Mouse (Mus musculus) C2C12 (cell line): Measurements from ENCODE around the gene Wdtc1.

ENCODE experiments used
- CTCF ChIP-seq: IDR thresholded peaks from one replicate; pipeline ENCODE4 v1.5.1; 2011; ENCODE audit not compliant: control insufficient read depth, insufficient read depth, insufficient read length
- MYOD1 ChIP-seq: IDR thresholded peaks from one replicate; pipeline ENCODE4 v1.6.1; 2011; ENCODE audit warnings: low read depth; ENCODE audit not compliant: control insufficient read depth, insufficient read length

DNA sequence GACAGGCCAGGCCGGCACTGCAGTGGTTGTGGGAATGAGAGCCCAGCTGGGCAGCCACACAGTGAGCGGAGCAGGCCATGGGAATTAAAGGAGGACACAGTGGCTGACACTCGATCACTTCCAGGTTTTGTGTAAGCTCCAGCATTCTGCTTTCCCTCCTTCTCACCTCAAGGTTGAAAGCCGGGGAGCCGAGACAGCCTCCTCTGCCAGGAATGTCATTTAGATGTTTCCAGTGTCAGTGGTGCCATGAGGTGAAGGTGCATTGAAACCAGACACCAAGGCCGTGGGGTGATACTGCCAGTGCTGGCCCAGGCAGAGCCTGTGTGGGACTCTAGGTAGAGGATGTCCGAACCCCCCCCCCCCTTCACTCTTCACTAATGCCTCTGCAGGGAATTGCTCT is 46.8 kb upstream of the Wdtc1 start:
- TF ChIP-seq CTCF (no peak), MYOD1 (no peak)
